Mouse (Mus musculus) olfactory bulb, adult 2 months (tissue): ENCODE data around the gene Ufc1.

Source experiments
- CTCF ChIP-seq: fragments of 200-500 bp; IDR thresholded peaks from 2 replicates; pipeline ENCODE4 v1.5.1; 2012; ENCODE audit warnings: low read depth, mild to moderate bottlenecking, low read length, moderate library complexity; ENCODE audit not compliant: insufficient read depth
- POLR2A ChIP-seq: fragments of 200-500 bp; IDR thresholded peaks from 2 replicates; pipeline ENCODE4 v1.6.1; 2012; ENCODE audit warnings: mild to moderate bottlenecking, low read depth, low read length, moderate library complexity; ENCODE audit not compliant: insufficient read depth

GRCm38 (mm10) chr1:171248386-171249226, 46.2 kb downstream of the Ufc1 start:
- no peak for TF ChIP-seq CTCF
- no peak for TF ChIP-seq POLR2A
